ENCODE assay signal across 9 mouse cellular contexts in genomic region chr2:26205126-26205525, GRCm38 (mm10). TPM values are rescaled to one million over a fixed set of nuclear protein-coding genes. Genes with fewer than 3 reads are reported as not detected.
DNase-seq lines count a peak whose midpoint lies in the region; ATAC-seq lines count a peak whose summit lies in the region.
"Had no signal": no experiment of that assay in that cellular context is flagged by ENCODE, and none has a peak within 500 bp of the region (broad histone marks: within the 10 kb centered on the region; RNA-seq: fewer than 3 reads in every experiment).

No protein-coding gene starts in this region.

- 1% methylated on average over 16 of the region's 16 CpGs for WGBS in embryonic facial prominence, embryonic 11.5 days

- no peaks in the 10 kb centered on the region for H3K9me3 ChIP-seq in embryonic facial prominence, embryonic 11.5 days (replicated peaks; ENCODE audit: control insufficient read depth, low read length)

- no peak overlapping the region for H3K27ac ChIP-seq in embryonic facial prominence, embryonic 11.5 days (replicated peaks; ENCODE audit: low read depth, low read length)

- no peak overlapping the region for H3K9ac ChIP-seq in embryonic facial prominence, embryonic 11.5 days (replicated peaks; ENCODE audit: low read length)

- H3K4me2 ChIP-seq in embryonic facial prominence, embryonic 11.5 days (ENCODE audit: low read depth, low read length): no peak overlapping the region

- H3K27me3 ChIP-seq in embryonic facial prominence, embryonic 11.5 days (ENCODE audit: control insufficient read depth, insufficient read depth, low read length): peaks cover 78% of the 10 kb centered on the region

- DNase-seq in lung, postnatal 10 days: peak; percentile 57
- DNase-seq in lung, postnatal 25 days (ENCODE audit: low spot score): no peak
- peak; percentile 67 for DNase-seq in adrenal gland, postnatal 25 days
- DNase-seq in embryonic facial prominence, embryonic 11.5 days (ENCODE audit: low spot score): peak; percentile 75
- DNase-seq in retina, postnatal 1 day: peak; percentile 59
- DNase-seq in cerebellum, postnatal 36 days: no peak

- no peaks in the 10 kb centered on the region for H3K36me3 ChIP-seq in embryonic facial prominence, embryonic 11.5 days (replicated peaks; ENCODE audit: control insufficient read depth, insufficient read depth, low read depth, low read length)

- H3K4me3 ChIP-seq in embryonic facial prominence, embryonic 11.5 days (ENCODE audit: low read depth, low read length): no peak overlapping the region

- ATAC-seq in embryonic facial prominence, embryonic 11.5 days (replicated peaks; ENCODE audit: insufficient number of reproducible peaks, low FRiP score, low TSS enrichment, low read depth): no peak
- ATAC-seq in megakaryocyte, adult 5-6 weeks (ENCODE audit: poor library complexity, severe bottlenecking): no peak

- H3K4me1 ChIP-seq in embryonic facial prominence, embryonic 11.5 days (ENCODE audit: control insufficient read depth, insufficient read depth, low read length): peaks cover 4% of the 10 kb centered on the region

RNA-seq across cellular contexts. Expression of gene Lhx3, which starts 3.0 kb away (rescaled TPM):
- 0.48 and 0.76 TPM in 2 replicates for total RNA-seq in adrenal gland, postnatal 25 days (2021)
- 1.3 and 3.3 TPM in 2 replicates for polyA plus RNA-seq in embryonic facial prominence, embryonic 11.5 days (2014; fragmentation: Nextera tagmentation; extraction: Ambion mirVana)
- total RNA-seq in megakaryocyte, adult 5-6 weeks (2015): not detected in 2 replicates
- not detected in 2 replicates for total RNA-seq in megakaryocyte, adult 5-6 weeks (2017)
- total RNA-seq: heart, adult 18-20 months; liver, adult 2 months had no signal
- polyA plus RNA-seq: liver, adult 2 months had no signal

RNA-seq across cellular contexts. Expression of gene Qsox2, which starts 32.2 kb away (rescaled TPM):
- 17.5 and 19.7 TPM in 2 replicates for total RNA-seq in adrenal gland, postnatal 25 days (2021)
- polyA plus RNA-seq in embryonic facial prominence, embryonic 11.5 days (2014; fragmentation: Nextera tagmentation; extraction: Ambion mirVana): 11.3 and 12.1 TPM in 2 replicates
- total RNA-seq in megakaryocyte, adult 5-6 weeks (2015): 3.5 and 4.7 TPM in 2 replicates
- 1.9 and 2.5 TPM in 2 replicates for total RNA-seq in megakaryocyte, adult 5-6 weeks (2017)

Comparison
In these comparisons a context has a peak if more than half of its experiments do, and no peak if none do; other contexts are left out.
1. DNase-seq: peak in lung, postnatal 10 days (single experiment), adrenal gland, postnatal 25 days (single experiment), embryonic facial prominence, embryonic 11.5 days (single experiment) and retina, postnatal 1 day (single experiment); none in lung, postnatal 25 days (single experiment) and cerebellum, postnatal 36 days (0 of 2).